Mouse (Mus musculus) gastrocnemius, postnatal 4 days (tissue): Measurements from ENCODE around the gene Gan. TPM values are rescaled to one million over a fixed set of nuclear protein-coding genes. Genes with fewer than 3 reads are reported as not detected.

ENCODE experiments used
- DNase-seq, 2 experiments: peaks; one replicate each; pipeline ENCODE4 v3.0.0; 2021 to 2022; ENCODE audit warnings: low spot score in 2 of 2, mixed read lengths in 2 of 2
- total RNA-seq, 2 experiments: library from RNA; stranded (reverse); gene quantifications; 2 replicates each; pipeline ENCODE4 v1.2.3; 2021

The Gan gene
- total RNA-seq, 2 experiments from 2014 or later = 9.2 to 9.5 TPM

- no peak for DNase-seq
These were observed 818 bp upstream of the Gan start for GRCm38 (mm10) chr8:117156866-117157768.

GRCm38 (mm10) chr8:117157769-117158091 lies 205 bp upstream of the Gan start:
- peak; percentile 97 to 98 for DNase-seq

GRCm38 (mm10) chr8:117159031-117159430 lies 1.1 kb downstream of the Gan start:
- DNase-seq = no peak

DNA sequence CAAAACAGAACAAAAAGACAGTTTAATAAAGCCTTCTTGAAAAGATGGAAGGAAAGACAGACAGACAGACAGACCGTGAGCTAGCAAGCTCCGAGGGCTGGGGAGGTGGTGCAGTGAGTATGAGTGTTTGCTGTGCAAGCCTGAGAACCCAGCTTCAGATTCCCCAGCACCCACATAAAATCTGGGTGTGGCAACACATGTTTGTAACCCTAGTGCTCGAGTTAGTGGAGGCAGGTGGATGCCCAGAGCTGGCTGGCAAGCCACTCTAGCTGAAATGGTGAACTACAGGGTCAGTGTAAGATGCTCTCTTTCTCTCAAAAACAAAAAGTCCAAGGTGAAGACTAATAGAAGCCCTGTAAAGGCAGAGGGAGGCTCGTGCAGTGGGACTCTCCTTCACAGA lies 7.0 kb downstream of the Gan start:
- DNase-seq = no peak

DNA sequence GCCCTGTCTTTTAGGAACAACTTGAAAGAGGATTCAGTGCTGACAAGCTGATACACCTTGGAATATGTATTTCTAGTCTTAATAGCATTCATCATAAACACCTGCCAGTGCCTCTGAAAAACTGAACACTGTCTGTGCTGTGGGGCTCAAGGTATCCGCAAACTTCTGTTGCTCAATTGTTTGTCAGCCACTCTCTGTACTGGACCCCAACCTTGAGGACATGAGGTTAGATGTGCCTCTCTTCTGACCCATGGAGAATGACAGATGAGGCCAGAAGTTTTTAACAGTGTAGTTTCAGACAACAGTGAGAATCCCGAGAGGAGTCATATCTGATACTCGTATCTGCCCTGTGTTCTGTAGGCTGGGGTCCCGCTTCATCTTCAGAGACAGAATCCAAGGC lies 7.6 kb downstream of the Gan start:
- DNase-seq = no peak

DNA sequence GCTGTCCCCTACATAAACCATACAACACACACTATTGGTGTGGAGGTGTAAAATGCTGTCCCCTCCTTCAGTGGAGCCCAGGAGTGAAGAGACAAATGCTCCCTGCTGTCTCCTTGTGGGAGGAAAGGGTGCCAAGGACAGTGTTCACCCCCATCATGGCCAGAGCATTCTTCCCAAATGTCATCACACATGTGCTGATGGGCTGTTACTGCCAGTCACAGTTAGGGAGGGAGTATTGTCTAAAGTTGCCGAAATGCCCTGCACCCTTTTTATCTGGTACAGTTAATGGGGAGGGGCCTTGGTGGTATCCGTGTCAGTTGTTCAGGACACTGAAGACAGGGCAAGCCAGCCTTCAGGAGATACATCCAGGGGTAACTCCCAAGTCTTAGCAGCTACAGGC lies 8.6 kb downstream of the Gan start:
- DNase-seq = no peak

DNA sequence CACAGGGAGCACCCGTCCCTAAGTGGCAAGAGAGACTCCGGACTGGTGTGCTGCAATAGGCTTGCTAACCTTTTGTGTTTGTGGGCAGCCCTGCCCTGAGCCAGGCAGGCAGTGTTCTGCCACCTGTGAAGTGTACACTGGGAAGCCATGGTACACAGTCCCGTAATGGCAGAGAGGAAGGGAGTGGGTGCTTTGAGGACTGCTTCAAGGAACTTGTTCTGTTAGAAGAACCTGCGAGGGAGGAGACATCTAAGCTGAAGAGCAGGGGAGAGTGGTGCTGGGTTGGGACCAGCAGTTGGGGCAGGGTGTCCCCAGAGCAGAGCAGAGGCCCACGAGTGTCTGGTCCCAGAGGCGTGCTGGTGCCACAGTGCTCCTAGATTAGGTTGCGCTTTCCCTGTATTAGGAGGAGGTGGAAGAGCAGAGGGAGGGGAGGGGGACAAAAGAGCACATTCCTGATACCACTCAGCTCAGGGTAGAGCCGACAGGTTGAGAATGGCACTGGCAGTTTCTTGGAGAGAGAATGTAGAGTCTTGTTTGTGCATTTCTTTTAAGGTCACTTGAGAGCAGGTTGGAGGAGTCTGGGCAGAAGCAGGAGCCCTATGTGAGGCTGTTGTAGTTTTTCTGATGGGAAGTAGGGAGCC lies 9.4 kb downstream of the Gan start:
- no peak for DNase-seq

- no peak for DNase-seq
These were observed 10.4 kb downstream of the Gan start for GRCm38 (mm10) chr8:117168378-117168777.

DNA sequence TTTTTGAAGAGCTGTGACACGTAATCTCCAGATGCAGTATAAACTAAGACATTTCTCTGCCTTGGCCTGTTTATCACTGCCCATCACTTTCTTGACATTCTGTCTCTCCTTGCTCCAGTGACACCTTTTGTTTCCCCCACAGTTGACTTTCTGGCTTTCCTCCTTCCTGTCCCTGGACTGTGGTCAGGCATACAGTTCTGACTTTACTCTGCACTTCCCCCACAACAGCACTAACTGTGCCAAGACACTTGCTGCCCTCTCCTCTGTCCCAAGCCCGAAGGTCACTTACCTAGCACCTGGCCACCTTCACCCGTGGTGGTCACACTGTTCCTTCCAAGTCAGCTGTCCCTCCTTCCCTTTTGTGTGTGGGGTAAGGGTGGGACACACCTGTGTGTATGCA lies 13.9 kb downstream of the Gan start:
- no peak for DNase-seq

GRCm38 (mm10) chr8:117172904-117173303 lies 15.0 kb downstream of the Gan start:
- DNase-seq = peak in 1 of 2 experiments; percentile 60

DNA sequence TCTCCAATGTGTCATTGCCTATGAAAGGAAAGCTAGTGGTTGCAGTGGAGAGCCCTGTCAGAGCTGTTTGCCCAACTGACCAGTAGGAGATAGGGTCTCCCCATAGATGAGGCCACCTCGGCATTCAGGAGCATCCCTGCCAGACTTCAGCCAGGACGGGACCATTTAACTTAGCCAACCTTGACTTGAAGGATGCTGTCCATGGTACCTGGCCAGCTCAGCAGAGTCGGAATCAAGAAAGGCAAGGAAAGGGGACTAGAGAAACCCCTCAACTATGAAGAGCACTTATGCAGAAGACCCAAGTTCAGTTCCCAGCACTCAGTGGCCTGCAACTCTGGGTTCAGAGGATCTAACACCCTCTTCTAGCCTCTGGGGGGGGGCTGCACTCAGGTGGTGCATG lies 15.8 kb downstream of the Gan start:
- DNase-seq = no peak

GRCm38 (mm10) chr8:117174536-117174935 lies 16.6 kb downstream of the Gan start:
- no peak for DNase-seq

GRCm38 (mm10) chr8:117176308-117176707 lies 18.4 kb downstream of the Gan start:
- no peak for DNase-seq

DNA sequence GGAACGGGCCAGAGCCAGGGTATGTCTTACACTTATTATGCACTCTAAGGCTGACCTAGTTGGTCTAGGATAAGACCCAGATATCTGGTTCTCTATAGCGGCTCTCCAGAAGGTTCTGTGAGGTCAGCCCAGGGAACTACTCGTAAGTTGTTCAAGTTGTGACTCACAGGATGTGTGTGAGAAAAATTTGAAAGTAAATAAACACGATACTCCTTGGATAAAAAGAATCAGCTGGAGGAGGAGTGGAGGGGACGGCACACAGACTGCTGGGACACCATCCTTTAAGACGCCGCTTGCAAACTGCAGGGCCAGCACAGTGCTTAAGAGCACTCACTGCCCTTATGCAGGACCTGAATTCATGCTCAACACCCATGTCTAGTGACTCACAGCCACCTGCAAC lies 19.3 kb downstream of the Gan start:
- DNase-seq = no peak

DNA sequence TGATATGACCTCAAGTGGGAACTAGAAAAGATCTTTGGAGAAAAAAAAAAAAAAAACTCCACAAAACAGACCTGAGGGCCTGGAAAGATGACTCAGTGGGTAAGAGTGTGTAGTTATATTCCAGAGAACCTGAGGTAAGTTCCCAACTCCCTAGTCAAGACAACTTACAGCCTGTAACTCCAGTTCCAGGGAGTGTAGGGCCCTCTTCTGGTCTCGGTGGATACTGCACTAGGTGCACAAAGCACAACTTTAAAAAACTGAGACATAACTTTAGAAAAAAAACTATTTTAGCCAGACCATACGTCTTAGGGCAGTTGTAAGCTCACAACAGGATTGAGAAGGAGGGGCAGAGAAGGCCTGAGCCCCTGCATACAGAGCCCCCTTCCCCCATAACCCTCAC lies 20.1 kb downstream of the Gan start:
- DNase-seq = no peak

DNA sequence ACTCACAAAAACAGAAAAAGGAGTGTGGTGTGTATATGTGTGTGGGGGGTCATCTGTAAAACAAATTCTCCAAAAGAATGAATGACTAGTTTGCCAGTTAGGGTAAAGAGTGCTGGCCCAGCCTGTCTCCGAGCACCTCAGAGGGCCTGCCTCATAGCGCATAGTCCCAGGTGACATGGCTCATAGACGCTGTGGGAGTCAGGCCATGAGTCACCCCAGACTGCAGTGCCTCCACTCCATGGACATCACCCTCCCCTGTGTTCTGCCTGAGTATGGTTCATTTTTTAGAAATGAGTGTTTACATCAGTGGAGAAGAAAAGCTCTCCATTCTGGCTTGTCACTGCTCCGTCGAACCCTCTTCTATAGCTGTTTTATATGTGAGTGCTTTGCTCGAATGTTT lies 20.7 kb downstream of the Gan start:
- no peak for DNase-seq

GRCm38 (mm10) chr8:117182746-117183145 lies 24.8 kb downstream of the Gan start:
- no peak for DNase-seq

- no peak for DNase-seq
These were observed 25.9 kb downstream of the Gan start for GRCm38 (mm10) chr8:117183664-117184377.

GRCm38 (mm10) chr8:117194355-117194754 lies 36.4 kb downstream of the Gan start:
- DNase-seq = no peak

GRCm38 (mm10) chr8:117196593-117196992 lies 38.7 kb downstream of the Gan start:
- DNase-seq = no peak

DNA sequence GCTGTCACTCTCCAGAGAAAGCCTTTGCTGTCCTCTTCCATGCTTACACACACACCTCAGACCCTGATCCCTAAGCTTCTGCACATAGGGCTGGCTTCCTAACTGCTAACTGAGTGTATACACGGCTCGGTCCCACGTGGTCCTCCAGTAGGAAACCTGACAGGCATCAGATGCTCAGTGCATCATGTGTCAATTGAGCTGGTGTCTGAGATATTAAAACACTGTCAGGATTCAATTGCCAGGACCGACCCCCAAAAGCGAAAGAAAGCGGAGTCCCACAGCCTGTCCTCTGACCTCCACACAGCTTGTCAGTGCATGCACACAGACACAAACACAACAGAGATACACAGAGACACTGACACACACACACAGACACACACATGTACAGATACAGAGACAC lies 39.6 kb downstream of the Gan start:
- no peak for DNase-seq
